Mouse (Mus musculus): ENCODE measurements at regions not wholly inside any gene's neighbourhood (a gene's known extent, or its start where the extent isn't known, plus 50 kb on each side); places are given as distances from the start of the nearest gene placed in this dataset.
A peak's percentile ranks its signal among the peaks of the same experiment; 100 is the strongest.

GRCm38 (mm10) chr4:69039645-69040342 is 85.6 kb upstream of the Brinp1 start:
- TF ChIP-seq GATA1 (IDR thresholded peaks at IDR 0.05; ENCODE audit: low read length) (peak; percentile 36; the same call in 1 of the 2 replicates), TAL1 (IDR thresholded peaks at IDR 0.05; ENCODE audit: low read length) (peak; percentile 58)
